In genomic region chr17:31633007-31633406, GRCm38 (mm10) we compare ENCODE assay signal across 31 mouse cellular contexts. TPM values are rescaled to one million over a fixed set of nuclear protein-coding genes. Genes with fewer than 3 reads are reported as not detected.
DNase-seq lines count a peak whose midpoint lies in the region; ATAC-seq and TF ChIP-seq lines count a peak whose summit lies in the region.
"Had no signal": no experiment of that assay in that cellular context is flagged by ENCODE, and none has a peak within 500 bp of the region (broad histone marks: within the 10 kb centered on the region; RNA-seq: fewer than 3 reads in every experiment).

No protein-coding gene starts in this region.

- H3K4me1 ChIP-seq in kidney, adult 2 months (ENCODE audit: control insufficient read depth, insufficient read depth, low read length), result peaks cover 18% of the 10 kb centered on the region; the same call in 1 of the 2 replicates
- H3K4me1 ChIP-seq in liver, embryonic 16.5 days (ENCODE audit: control insufficient read depth, low read depth, low read length), result peaks cover 8% of the 10 kb centered on the region
- peaks cover 17% of the 10 kb centered on the region for H3K4me1 ChIP-seq in liver, embryonic 12.5 days
- H3K4me1 ChIP-seq in stomach, embryonic 16.5 days (ENCODE audit: control insufficient read depth, insufficient read depth, low read length), result peaks cover 15% of the 10 kb centered on the region

- 55% methylated on average over 6 of the region's 6 CpGs for WGBS in kidney, adult 2 months
- WGBS in liver, embryonic 16.5 days (ENCODE audit: insufficient replicate concordance), result 66% methylated on average over 6 of the region's 6 CpGs
- WGBS in liver, embryonic 12.5 days (ENCODE audit: insufficient replicate concordance), result 70% methylated on average over 6 of the region's 6 CpGs
- 58% methylated on average over 6 of the region's 6 CpGs for WGBS in stomach, embryonic 16.5 days

- no peak for TF ChIP-seq CTCF in kidney, adult 2 months (conservative IDR thresholded peaks at IDR 0.05; ENCODE audit: insufficient read depth, insufficient read length, low read depth, low read length)

- no peaks in the 10 kb centered on the region for H3K27me3 ChIP-seq in kidney, adult 2 months (replicated peaks; ENCODE audit: control insufficient read depth, insufficient read depth, low read length)
- H3K27me3 ChIP-seq in liver, embryonic 16.5 days (ENCODE audit: control insufficient read depth, insufficient read depth, low read depth, low read length), result peaks cover 25% of the 10 kb centered on the region
- peaks cover 46% of the 10 kb centered on the region for H3K27me3 ChIP-seq in liver, embryonic 12.5 days (replicated peaks)
- H3K27me3 ChIP-seq in stomach, embryonic 16.5 days (ENCODE audit: control insufficient read depth, insufficient read depth, low read length), result peaks cover 14% of the 10 kb centered on the region

- no peaks in the 10 kb centered on the region for H3K9me3 ChIP-seq in liver, embryonic 16.5 days (replicated peaks; ENCODE audit: control insufficient read depth, low read length)
- no peaks in the 10 kb centered on the region for H3K9me3 ChIP-seq in liver, embryonic 12.5 days (replicated peaks)
- H3K9me3 ChIP-seq in stomach, embryonic 16.5 days (replicated peaks; ENCODE audit: control insufficient read depth, low read length), result no peaks in the 10 kb centered on the region
- H3K9me3 ChIP-seq: hindbrain, embryonic 12.5 days; intestine, embryonic 15.5 days; liver, embryonic 13.5 days; lung, embryonic 15.5 days; midbrain, embryonic 10.5 days; neural tube, embryonic 13.5 days had no signal

- DNase-seq in kidney, adult 2 months, result peak; percentile 83
- no peak for DNase-seq in kidney, postnatal 4 days
- peak; percentile 28 to 55 for DNase-seq in kidney, postnatal 25 days
- no peak for DNase-seq in frontal cortex, postnatal 25 days (ENCODE audit: low spot score in 2 of 2)
- DNase-seq: adrenal gland, adult 2 months; adrenal gland, postnatal 36 days; cerebellum, adult 18-20 months; cerebellum, postnatal 10 days; gastrocnemius, adult 2 months; gastrocnemius, postnatal 36 days; heart, adult 18-20 months; heart, postnatal 36 days; liver, embryonic 13.5 days; thymus, postnatal 14 days had no signal

- H3K9ac ChIP-seq in liver, embryonic 16.5 days (ENCODE audit: low read depth, low read length), result no peak overlapping the region
- H3K9ac ChIP-seq in liver, embryonic 12.5 days, result no peak overlapping the region
- H3K9ac ChIP-seq in stomach, embryonic 16.5 days (ENCODE audit: low read length), result no peak overlapping the region
- H3K9ac ChIP-seq: hindbrain, embryonic 12.5 days; intestine, embryonic 15.5 days; liver, embryonic 13.5 days; lung, embryonic 15.5 days; neural tube, embryonic 13.5 days had no signal

- ATAC-seq in liver, embryonic 16.5 days (ENCODE audit: low read depth), result no peak
- ATAC-seq in liver, embryonic 12.5 days, result no peak
- ATAC-seq in stomach, embryonic 16.5 days (ENCODE audit: insufficient read depth, low FRiP score), result no peak
- ATAC-seq: activated CD4-positive, CD25-positive, alpha-beta regulatory T cell, adult 4 months; CD4-positive, CD25-positive, alpha-beta regulatory T cell, adult 4 months; hindbrain, postnatal 0 days; intestine, embryonic 15.5 days; midbrain, embryonic 16.5 days had no signal

- no peak overlapping the region for H3K27ac ChIP-seq in kidney, adult 2 months (ENCODE audit: insufficient read depth, low read depth, low read length)
- no peak overlapping the region; the same call in 1 of the 2 replicates for H3K27ac ChIP-seq in liver, embryonic 16.5 days (ENCODE audit: low read length)
- H3K27ac ChIP-seq in liver, embryonic 12.5 days, result no peak overlapping the region
- peak overlapping the region; percentile 24; the same call in 1 of the 2 replicates for H3K27ac ChIP-seq in stomach, embryonic 16.5 days (ENCODE audit: low read length)
- H3K27ac ChIP-seq: gastrocnemius, adult 2 months; hindbrain, embryonic 12.5 days; hindbrain, postnatal 0 days; intestine, embryonic 15.5 days; liver, embryonic 13.5 days; lung, embryonic 15.5 days; midbrain, embryonic 10.5 days; neural tube, embryonic 13.5 days had no signal

- no peak overlapping the region for H3K4me3 ChIP-seq in kidney, adult 2 months (ENCODE audit: insufficient read depth, low read depth, low read length)
- H3K4me3 ChIP-seq in liver, embryonic 16.5 days (ENCODE audit: low read depth, low read length), result peak overlapping the region; percentile 0; the same call in 1 of the 2 replicates
- no peak overlapping the region for H3K4me3 ChIP-seq in liver, embryonic 12.5 days
- H3K4me3 ChIP-seq in stomach, embryonic 16.5 days (replicated peaks; ENCODE audit: low read length), result no peak overlapping the region
- H3K4me3 ChIP-seq: erythroblast, embryonic 14.5 days; gastrocnemius, adult 2 months; hindbrain, embryonic 12.5 days; intestine, embryonic 15.5 days; liver, embryonic 13.5 days; lung, embryonic 15.5 days; midbrain, embryonic 10.5 days; neural tube, embryonic 13.5 days had no signal

- TF ChIP-seq POLR2A in kidney, adult 2 months (IDR thresholded peaks at IDR 0.05; ENCODE audit: low read depth, low read length), result no peak

- no peaks in the 10 kb centered on the region for H3K36me3 ChIP-seq in kidney, adult 2 months (ENCODE audit: control insufficient read depth, insufficient read depth, low read length)
- H3K36me3 ChIP-seq in liver, embryonic 16.5 days (ENCODE audit: control insufficient read depth, insufficient read depth), result no peaks in the 10 kb centered on the region
- no peaks in the 10 kb centered on the region for H3K36me3 ChIP-seq in liver, embryonic 12.5 days
- H3K36me3 ChIP-seq in stomach, embryonic 16.5 days (ENCODE audit: control insufficient read depth, insufficient read depth, low read length), result no peaks in the 10 kb centered on the region
- H3K36me3 ChIP-seq: hindbrain, embryonic 12.5 days; intestine, embryonic 15.5 days; liver, embryonic 13.5 days; lung, embryonic 15.5 days; midbrain, embryonic 10.5 days; neural tube, embryonic 13.5 days had no signal

- H3K4me2 ChIP-seq in liver, embryonic 16.5 days (ENCODE audit: low read depth, low read length), result no peak overlapping the region
- H3K4me2 ChIP-seq in liver, embryonic 12.5 days, result no peak overlapping the region
- no peak overlapping the region for H3K4me2 ChIP-seq in stomach, embryonic 16.5 days (ENCODE audit: low read depth, low read length)
- H3K4me2 ChIP-seq: heart, embryonic 11.5 days; hindbrain, embryonic 12.5 days; intestine, embryonic 15.5 days; liver, embryonic 13.5 days; lung, embryonic 15.5 days; neural tube, embryonic 13.5 days had no signal

RNA-seq across cellular contexts. Expression of gene Cbs, which starts 4.0 kb away (rescaled TPM):
- polyA plus RNA-seq in kidney, adult 2 months (2012; rRNA removed), result 140 and 154 TPM in 2 replicates
- polyA plus RNA-seq in liver, embryonic 16.5 days (2015; fragmentation: Nextera tagmentation; extraction: Ambion mirVana), result 59.8 and 69.0 TPM in 2 replicates
- 6.3 TPM in 2 replicates for polyA plus RNA-seq in liver, embryonic 12.5 days (2016; fragmentation: Nextera tagmentation; extraction: Ambion mirVana)
- 25.0 and 25.6 TPM in 2 replicates for polyA plus RNA-seq in stomach, embryonic 16.5 days (2015; fragmentation: Nextera tagmentation; extraction: Ambion mirVana)

RNA-seq across cellular contexts. Expression of gene U2af1, which starts 25.7 kb away (rescaled TPM):
- polyA plus RNA-seq in kidney, adult 2 months (2012; rRNA removed), result 45.0 and 61.3 TPM in 2 replicates
- 126 and 129 TPM in 2 replicates for polyA plus RNA-seq in liver, embryonic 16.5 days (2015; fragmentation: Nextera tagmentation; extraction: Ambion mirVana)
- 258 and 270 TPM in 2 replicates for polyA plus RNA-seq in liver, embryonic 12.5 days (2016; fragmentation: Nextera tagmentation; extraction: Ambion mirVana)
- 236 and 261 TPM in 2 replicates for polyA plus RNA-seq in stomach, embryonic 16.5 days (2015; fragmentation: Nextera tagmentation; extraction: Ambion mirVana)

RNA-seq across cellular contexts. Expression of gene Cryaa, which starts 44.6 kb away (rescaled TPM):
- polyA plus RNA-seq in kidney, adult 2 months (2012; rRNA removed), result 0.86 and 0.99 TPM in 2 replicates
- polyA plus RNA-seq in liver, embryonic 16.5 days (2015; fragmentation: Nextera tagmentation; extraction: Ambion mirVana), result not detected in 2 replicates
- polyA plus RNA-seq in liver, embryonic 12.5 days (2016; fragmentation: Nextera tagmentation; extraction: Ambion mirVana), result 0.16 TPM in 1 of 2 replicates, not detected in the other
- polyA plus RNA-seq in stomach, embryonic 16.5 days (2015; fragmentation: Nextera tagmentation; extraction: Ambion mirVana), result 0.13 and 0.62 TPM in 2 replicates
- polyA plus RNA-seq: activated CD4-positive, CD25-positive, alpha-beta regulatory T cell, adult 4 months; adrenal gland, adult 2 months; CD4-positive, CD25-positive, alpha-beta regulatory T cell, adult 4 months; erythroblast, embryonic 14.5 days; forebrain, embryonic 11.5 days; heart, embryonic 11.5 days; hindbrain, embryonic 12.5 days; limb, embryonic 11.5 days; liver, embryonic 13.5 days; lung, embryonic 15.5 days; midbrain, embryonic 10.5 days; neural tube, embryonic 13.5 days; urinary bladder, adult 2 months had no signal

Comparison
In these comparisons a context has a peak if more than half of its experiments do, and no peak if none do; other contexts are left out.
1. DNase-seq: peak in kidney, adult 2 months (single experiment) and kidney, postnatal 25 days (2 of 2); none in kidney, postnatal 4 days (0 of 2) and frontal cortex, postnatal 25 days (0 of 2).